8 mouse cellular contexts compared by ENCODE assay signal in genomic region chr16:76453457-76454200, GRCm38 (mm10).
DNase-seq lines count a peak whose midpoint lies in the region; ATAC-seq and TF ChIP-seq lines count a peak whose summit lies in the region.

No protein-coding gene starts in this region.

- no peaks in the 10 kb centered on the region for H3K27me3 ChIP-seq in embryonic facial prominence, embryonic 11.5 days (ENCODE audit: control insufficient read depth, insufficient read depth, low read length)
- H3K27me3 ChIP-seq in lung, postnatal 0 days (replicated peaks; ENCODE audit: insufficient read depth, low read length) = no peaks in the 10 kb centered on the region
- H3K27me3 ChIP-seq in cerebellum, adult 2 months (ENCODE audit: control insufficient read depth, insufficient read depth, low read length) = no peaks in the 10 kb centered on the region

- no peak overlapping the region for H3K4me2 ChIP-seq in embryonic facial prominence, embryonic 11.5 days (ENCODE audit: low read depth, low read length)
- no peak overlapping the region for H3K4me2 ChIP-seq in lung, postnatal 0 days (replicated peaks; ENCODE audit: low read depth, low read length)

- peak; percentile 47 for DNase-seq in adrenal gland, postnatal 10 days
- no peak for DNase-seq in adrenal gland, postnatal 4 days (ENCODE audit: low spot score in 2 of 2)
- DNase-seq in embryonic facial prominence, embryonic 11.5 days (ENCODE audit: low spot score) = peak; percentile 31
- DNase-seq in kidney, adult 18-20 months = peak; percentile 89
- DNase-seq in lung, postnatal 0 days (ENCODE audit: low spot score) = peak; percentile 12
- DNase-seq in layer of hippocampus, adult 9-11 months = no peak
- no peak for DNase-seq in cerebellum, adult 2 months

- peaks cover 3% of the 10 kb centered on the region; the same call in 1 of the 2 replicates for H3K4me1 ChIP-seq in embryonic facial prominence, embryonic 11.5 days (ENCODE audit: control insufficient read depth, insufficient read depth, low read length)
- no peaks in the 10 kb centered on the region for H3K4me1 ChIP-seq in lung, postnatal 0 days (ENCODE audit: insufficient read depth, low read depth, low read length)
- no peaks in the 10 kb centered on the region for H3K4me1 ChIP-seq in cerebellum, adult 2 months (ENCODE audit: control insufficient read depth, insufficient read depth, low read length)

- H3K4me3 ChIP-seq in embryonic facial prominence, embryonic 11.5 days (ENCODE audit: low read depth, low read length) = no peak overlapping the region
- no peak overlapping the region for H3K4me3 ChIP-seq in lung, postnatal 0 days (ENCODE audit: low read depth, low read length)
- H3K4me3 ChIP-seq in cerebellum, adult 2 months (replicated peaks; ENCODE audit: insufficient read depth, low read depth, low read length) = no peak overlapping the region

- ATAC-seq in embryonic facial prominence, embryonic 11.5 days (replicated peaks; ENCODE audit: insufficient number of reproducible peaks, low FRiP score, low TSS enrichment, low read depth) = peak; percentile 74
- ATAC-seq in lung, postnatal 0 days = no peak
- ATAC-seq in CD4-positive, CD25-positive, alpha-beta regulatory T cell, adult 4 months = no peak

- no peaks in the 10 kb centered on the region for H3K36me3 ChIP-seq in embryonic facial prominence, embryonic 11.5 days (replicated peaks; ENCODE audit: control insufficient read depth, insufficient read depth, low read depth, low read length)
- no peaks in the 10 kb centered on the region for H3K36me3 ChIP-seq in lung, postnatal 0 days (ENCODE audit: insufficient read depth, low read length)

- no peak overlapping the region for H3K9ac ChIP-seq in embryonic facial prominence, embryonic 11.5 days (replicated peaks; ENCODE audit: low read length)
- H3K9ac ChIP-seq in lung, postnatal 0 days (replicated peaks; ENCODE audit: low read depth) = no peak overlapping the region

- WGBS in embryonic facial prominence, embryonic 11.5 days = 10% methylated on average over 11 of the region's 11 CpGs
- 32% methylated on average over 11 of the region's 11 CpGs for WGBS in lung, postnatal 0 days
- WGBS in cerebellum, adult 2 months = 32% methylated on average over 11 of the region's 11 CpGs

- TF ChIP-seq CTCF in lung, postnatal 0 days (IDR thresholded peaks at IDR 0.05) = no peak
- no peak for TF ChIP-seq CTCF in cerebellum, adult 2 months (IDR thresholded peaks at IDR 0.05; ENCODE audit: borderline replicate concordance, insufficient read depth, low read depth, low read length)

- no peak for TF ChIP-seq EP300 in lung, postnatal 0 days (IDR thresholded peaks at IDR 0.05)

- no peak for TF ChIP-seq POLR2A in cerebellum, adult 2 months (IDR thresholded peaks at IDR 0.05; ENCODE audit: borderline replicate concordance, insufficient read depth, low read length)

- no peak overlapping the region for H3K27ac ChIP-seq in embryonic facial prominence, embryonic 11.5 days (replicated peaks; ENCODE audit: low read depth, low read length)
- no peak overlapping the region for H3K27ac ChIP-seq in lung, postnatal 0 days (ENCODE audit: low read length)
- no peak overlapping the region for H3K27ac ChIP-seq in cerebellum, adult 2 months (ENCODE audit: insufficient read depth, low read length)

- no peaks in the 10 kb centered on the region for H3K9me3 ChIP-seq in embryonic facial prominence, embryonic 11.5 days (replicated peaks; ENCODE audit: control insufficient read depth, low read length)
- H3K9me3 ChIP-seq in lung, postnatal 0 days (ENCODE audit: low read length) = no peaks in the 10 kb centered on the region

Comparison
In these comparisons a context has a peak if more than half of its experiments do, and no peak if none do; other contexts are left out.
1. DNase-seq: peak in adrenal gland, postnatal 10 days (single experiment), embryonic facial prominence, embryonic 11.5 days (single experiment), kidney, adult 18-20 months (single experiment) and lung, postnatal 0 days (single experiment); none in adrenal gland, postnatal 4 days (0 of 2), layer of hippocampus, adult 9-11 months (single experiment) and cerebellum, adult 2 months (0 of 2).